Mouse (Mus musculus): ENCODE results near the gene Zfhx3. TPM values are rescaled to one million over a fixed set of nuclear protein-coding genes. Genes with fewer than 3 reads are reported as not detected.
A peak's percentile ranks its signal among the peaks of the same experiment; 100 is the strongest.

The Zfhx3 gene
- polyA plus RNA-seq, 1 experiment from 2014 or later = 15.0 TPM

- Histone ChIP-seq H3K4me1 (peaks cover 55% of the 10 kb centered on the region), H3K9me3 (no peaks in the 10 kb centered on the region), H3K4me2 (no peak overlapping the region), H3K27ac (peak overlapping the region; percentile 64), H3K4me3 (no peak overlapping the region), H3K9ac (no peak overlapping the region), H3K27me3 (no peaks in the 10 kb centered on the region), H3K36me3 (no peaks in the 10 kb centered on the region)
- 16% methylated on average over 8 of the region's 8 CpGs for WGBS
- ATAC-seq (ENCODE audit: borderline replicate concordance, extremely low read depth, low FRiP score, low TSS enrichment) = no peak
These were observed 876.8 kb downstream of the Zfhx3 start for GRCm38 (mm10) chr8:108819271-108819671.

GRCm38 (mm10) chr8:108819826-108820225 is 877.4 kb downstream of the Zfhx3 start:
- no peaks in the 10 kb centered on the region for H3K36me3 ChIP-seq
- H3K4me1 ChIP-seq = peaks cover 55% of the 10 kb centered on the region
- 16% methylated on average over 3 of the region's 3 CpGs for WGBS
- H3K27ac ChIP-seq = peak overlapping the region; percentile 46
- peak overlapping the region; percentile 45 for H3K4me2 ChIP-seq
- no peaks in the 10 kb centered on the region for H3K27me3 ChIP-seq
- no peak overlapping the region for H3K9ac ChIP-seq
- ATAC-seq (ENCODE audit: borderline replicate concordance, extremely low read depth, low FRiP score, low TSS enrichment) = peak; percentile 64; the same call in 1 of the 2 replicates
- H3K9me3 ChIP-seq = no peaks in the 10 kb centered on the region
- no peak overlapping the region for H3K4me3 ChIP-seq

GRCm38 (mm10) chr8:108820634-108821033 is 878.2 kb downstream of the Zfhx3 start:
- H3K36me3 ChIP-seq = no peaks in the 10 kb centered on the region
- H3K9me3 ChIP-seq = no peaks in the 10 kb centered on the region
- no peak overlapping the region for H3K27ac ChIP-seq
- no peak overlapping the region for H3K9ac ChIP-seq
- H3K4me3 ChIP-seq = peak overlapping the region; percentile 6; the same call in 1 of the 2 replicates
- peak overlapping the region; percentile 45 for H3K4me2 ChIP-seq
- peak; percentile 76 for ATAC-seq (ENCODE audit: borderline replicate concordance, extremely low read depth, low FRiP score, low TSS enrichment)
- no peaks in the 10 kb centered on the region for H3K27me3 ChIP-seq
- 18% methylated on average over 6 of the region's 6 CpGs for WGBS
- peaks cover 55% of the 10 kb centered on the region for H3K4me1 ChIP-seq

- H3K27ac ChIP-seq = 0 out of 2 replicates have a peak overlapping the region, but pooled peaks have one; percentile 27
- no peaks in the 10 kb centered on the region for H3K27me3 ChIP-seq
- peak overlapping the region; percentile 22; the same call in 1 of the 2 replicates for H3K4me2 ChIP-seq
- no peaks in the 10 kb centered on the region for H3K36me3 ChIP-seq
- no peaks in the 10 kb centered on the region for H3K9me3 ChIP-seq
- peaks cover 61% of the 10 kb centered on the region for H3K4me1 ChIP-seq
- whole genome bisulfite sequencing = 21% methylated on average over 15 of the region's 15 CpGs
- no peak overlapping the region for H3K9ac ChIP-seq
- no peak for ATAC-seq (ENCODE audit: borderline replicate concordance, extremely low read depth, low FRiP score, low TSS enrichment)
- H3K4me3 ChIP-seq = no peak overlapping the region
These were observed 880.4 kb downstream of the Zfhx3 start for GRCm38 (mm10) chr8:108822841-108823266.

GRCm38 (mm10) chr8:108824049-108824448 is 881.6 kb downstream of the Zfhx3 start:
- no peak overlapping the region for H3K4me2 ChIP-seq
- H3K27ac ChIP-seq = no peak overlapping the region
- no peak overlapping the region for H3K9ac ChIP-seq
- peaks cover 55% of the 10 kb centered on the region for H3K4me1 ChIP-seq
- no peaks in the 10 kb centered on the region for H3K27me3 ChIP-seq
- no peak for ATAC-seq (ENCODE audit: borderline replicate concordance, extremely low read depth, low FRiP score, low TSS enrichment)
- H3K36me3 ChIP-seq = no peaks in the 10 kb centered on the region
- 80% methylated on average over 4 of the region's 4 CpGs for WGBS
- H3K9me3 ChIP-seq = no peaks in the 10 kb centered on the region
- H3K4me3 ChIP-seq = no peak overlapping the region

- Histone ChIP-seq H3K27ac (no peak overlapping the region), H3K36me3 (no peaks in the 10 kb centered on the region), H3K4me1 (peaks cover 32% of the 10 kb centered on the region), H3K27me3 (no peaks in the 10 kb centered on the region), H3K9me3 (no peaks in the 10 kb centered on the region), H3K4me2 (no peak overlapping the region), H3K9ac (no peak overlapping the region), H3K4me3 (no peak overlapping the region)
- no peak for ATAC-seq (ENCODE audit: borderline replicate concordance, extremely low read depth, low FRiP score, low TSS enrichment)
- whole genome bisulfite sequencing = 79% methylated on average over 4 of the region's 4 CpGs
These were observed 884.0 kb downstream of the Zfhx3 start for GRCm38 (mm10) chr8:108826414-108826813.

- 59% methylated on average over 15 of the region's 15 CpGs for WGBS
- H3K4me2 ChIP-seq = no peak overlapping the region
- H3K9me3 ChIP-seq = no peaks in the 10 kb centered on the region
These were observed 885.0 kb downstream of the Zfhx3 start for GRCm38 (mm10) chr8:108827428-108827827.

GRCm38 (mm10) chr8:108829305-108829717 is 886.9 kb downstream of the Zfhx3 start:
- 41% methylated on average over 12 of the region's 12 CpGs for WGBS
- peak; percentile 62 for ATAC-seq (ENCODE audit: borderline replicate concordance, extremely low read depth, low FRiP score, low TSS enrichment)
- H3K27me3 ChIP-seq = no peaks in the 10 kb centered on the region
- H3K9me3 ChIP-seq = no peaks in the 10 kb centered on the region
- no peak overlapping the region for H3K4me3 ChIP-seq
- no peak overlapping the region for H3K9ac ChIP-seq
- no peak overlapping the region for H3K27ac ChIP-seq
- no peak overlapping the region for H3K4me2 ChIP-seq
- no peaks in the 10 kb centered on the region for H3K36me3 ChIP-seq
- peaks cover 9% of the 10 kb centered on the region; the same call in 1 of the 2 replicates for H3K4me1 ChIP-seq

More at GRCm38 (mm10) chr8:108827428-108827827, 885.0 kb downstream of the Zfhx3 start:
- Histone ChIP-seq H3K4me1 (peaks cover 24% of the 10 kb centered on the region), H3K9ac (no peak overlapping the region), H3K27me3 (no peaks in the 10 kb centered on the region), H3K36me3 (no peaks in the 10 kb centered on the region), H3K4me3 (no peak overlapping the region), H3K27ac (no peak overlapping the region)
- ATAC-seq (ENCODE audit: borderline replicate concordance, extremely low read depth, low FRiP score, low TSS enrichment) = no peak

GRCm38 (mm10) chr8:108835143-108835542 is 892.7 kb downstream of the Zfhx3 start:
- no peak overlapping the region for H3K9ac ChIP-seq
- H3K36me3 ChIP-seq = no peaks in the 10 kb centered on the region
- peak; percentile 56; the same call in 1 of the 2 replicates for ATAC-seq (ENCODE audit: borderline replicate concordance, extremely low read depth, low FRiP score, low TSS enrichment)
- H3K27me3 ChIP-seq = no peaks in the 10 kb centered on the region
- H3K4me1 ChIP-seq = no peaks in the 10 kb centered on the region
- no peak overlapping the region for H3K4me2 ChIP-seq
- H3K4me3 ChIP-seq = no peak overlapping the region
- no peaks in the 10 kb centered on the region for H3K9me3 ChIP-seq
- WGBS = 61% methylated on average over 11 of the region's 11 CpGs
- H3K27ac ChIP-seq = no peak overlapping the region

- no peaks in the 10 kb centered on the region for H3K9me3 ChIP-seq
- no peak overlapping the region for H3K9ac ChIP-seq
- WGBS = 31% methylated on average over 10 of the region's 10 CpGs
- H3K4me3 ChIP-seq = no peak overlapping the region
- H3K27me3 ChIP-seq = no peaks in the 10 kb centered on the region
- no peak overlapping the region for H3K4me2 ChIP-seq
- H3K4me1 ChIP-seq = no peaks in the 10 kb centered on the region
- ATAC-seq (ENCODE audit: borderline replicate concordance, extremely low read depth, low FRiP score, low TSS enrichment) = no peak
- no peaks in the 10 kb centered on the region for H3K36me3 ChIP-seq
- H3K27ac ChIP-seq = no peak overlapping the region
These were observed 895.3 kb downstream of the Zfhx3 start for GRCm38 (mm10) chr8:108837788-108838187.

GRCm38 (mm10) chr8:108838761-108839160 is 896.3 kb downstream of the Zfhx3 start:
- Histone ChIP-seq H3K9me3 (no peaks in the 10 kb centered on the region), H3K27ac (no peak overlapping the region), H3K36me3 (no peaks in the 10 kb centered on the region), H3K4me2 (no peak overlapping the region), H3K4me3 (no peak overlapping the region), H3K27me3 (no peaks in the 10 kb centered on the region), H3K9ac (no peak overlapping the region), H3K4me1 (no peaks in the 10 kb centered on the region)
- 90% methylated on average over 6 of the region's 6 CpGs for WGBS
- ATAC-seq (ENCODE audit: borderline replicate concordance, extremely low read depth, low FRiP score, low TSS enrichment) = no peak

- WGBS = 87% methylated on average over 5 of the region's 5 CpGs
- ATAC-seq (ENCODE audit: borderline replicate concordance, extremely low read depth, low FRiP score, low TSS enrichment) = no peak
These were observed 899.9 kb downstream of the Zfhx3 start for GRCm38 (mm10) chr8:108842307-108842706.

More at GRCm38 (mm10) chr8:108842307-108842706, 899.9 kb downstream of the Zfhx3 start:
- H3K4me3 ChIP-seq = no peak overlapping the region
- no peak overlapping the region for H3K9ac ChIP-seq
- H3K27ac ChIP-seq = no peak overlapping the region
- no peaks in the 10 kb centered on the region for H3K27me3 ChIP-seq
- H3K4me1 ChIP-seq = peaks cover 5% of the 10 kb centered on the region; the same call in 1 of the 2 replicates
- H3K4me2 ChIP-seq = no peak overlapping the region
- no peaks in the 10 kb centered on the region for H3K9me3 ChIP-seq
- H3K36me3 ChIP-seq = 0 out of 2 replicates have a peak, but pooled peaks cover 3% of the 10 kb centered on the region

Data from lung, embryonic 15.5 days (tissue).